Mouse (Mus musculus): ENCODE measurements around the gene Ankk1. TPM values are rescaled to one million over a fixed set of nuclear protein-coding genes. Genes with fewer than 3 reads are reported as not detected.
A peak's percentile ranks its signal among the peaks of the same experiment; 100 is the strongest.

Ankk1 gene
- total RNA-seq (2021): not detected
- long read RNA-seq, experiment 1: 0 reads
- long read RNA-seq, experiment 2: 0 reads

DNA sequence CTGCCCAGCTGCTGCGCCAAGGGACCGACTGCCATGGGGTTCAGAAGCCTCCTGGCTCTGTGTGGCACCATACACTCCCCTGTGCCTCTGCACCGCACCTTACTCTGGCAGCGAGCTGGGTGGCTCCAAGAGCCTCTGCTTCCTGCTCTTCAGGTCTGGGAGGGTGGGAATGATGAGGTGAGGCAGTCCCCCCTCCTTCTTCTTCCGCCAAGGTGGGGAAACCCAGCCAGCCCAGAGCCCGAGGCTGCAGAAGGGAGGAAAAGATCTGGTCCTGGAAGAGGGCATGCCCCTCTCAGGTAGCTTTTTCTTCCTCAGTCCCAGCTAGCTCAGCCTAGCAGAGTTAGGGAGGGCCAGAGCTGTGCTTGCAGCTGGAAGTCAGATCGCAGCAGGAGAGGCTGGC, at the start of gene Ankk1:
TSS of gene Ankk1 (minus strand) at position 101 of the 400 bp plus-strand sequence.
- DNase-seq (ENCODE audit: low spot score in 2 of 2): no peak

DNA sequence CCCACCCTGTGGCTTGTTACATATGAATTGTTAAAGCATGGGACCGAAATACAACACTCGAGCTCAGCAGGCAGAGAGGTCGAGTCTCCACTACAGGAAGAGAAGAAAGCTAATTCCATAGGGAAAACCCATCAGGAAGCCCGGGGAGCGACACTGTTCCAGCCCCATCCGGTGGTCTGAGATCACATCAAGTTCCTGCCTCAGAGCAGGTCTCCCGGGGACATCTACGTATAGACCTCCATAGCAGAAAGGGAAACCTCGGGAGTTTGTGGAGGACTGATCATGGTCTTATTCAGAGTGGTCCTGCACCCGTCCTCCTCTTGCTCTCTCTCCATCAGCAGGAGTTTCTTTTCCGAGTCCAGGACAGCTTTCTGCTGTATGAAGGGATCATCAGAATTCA, 45.3 kb upstream of the Ankk1 start:
- no peak for DNase-seq (ENCODE audit: low spot score in 2 of 2)

DNA sequence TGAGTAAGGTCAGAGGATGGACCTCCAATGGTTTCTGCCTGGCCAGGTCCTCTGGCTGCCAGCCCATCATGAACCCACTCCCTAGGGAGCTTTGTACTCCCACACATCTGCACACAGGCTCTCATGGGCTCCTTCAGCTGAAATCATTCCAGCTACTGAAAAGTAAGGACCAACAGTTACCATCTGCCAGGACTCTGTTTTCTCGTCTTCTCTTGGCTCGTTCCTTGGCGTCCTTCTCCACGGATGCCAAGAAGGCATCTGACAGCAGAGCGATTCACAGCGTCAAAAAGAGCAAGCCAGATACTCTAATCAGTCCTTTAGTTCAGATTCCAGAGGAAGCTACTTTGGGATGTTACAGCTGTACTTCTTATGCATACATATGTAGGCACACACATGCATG, 44.1 kb upstream of the Ankk1 start:
- no peak for DNase-seq (ENCODE audit: low spot score in 2 of 2)

DNA sequence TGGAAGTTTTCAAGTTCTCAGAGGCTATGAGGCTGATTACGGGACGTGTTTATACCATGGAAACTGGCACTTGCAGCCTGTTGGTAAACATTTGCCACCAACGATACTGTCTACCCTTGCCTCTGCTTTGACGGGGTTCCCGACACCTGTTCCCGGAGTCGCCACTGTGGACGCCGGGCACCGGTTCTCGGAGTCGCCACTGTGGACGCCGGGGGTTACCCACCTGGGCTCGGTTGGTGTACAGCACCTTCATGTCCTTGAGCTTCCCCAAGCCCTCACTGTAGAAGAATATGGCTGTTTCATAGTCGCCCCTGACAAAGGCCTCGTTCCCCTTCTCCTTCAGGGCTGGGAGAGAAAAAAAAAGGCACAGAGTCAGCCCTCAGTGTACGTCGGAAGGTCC, 43.2 kb upstream of the Ankk1 start:
- DNase-seq (ENCODE audit: low spot score in 2 of 2): no peak

DNA sequence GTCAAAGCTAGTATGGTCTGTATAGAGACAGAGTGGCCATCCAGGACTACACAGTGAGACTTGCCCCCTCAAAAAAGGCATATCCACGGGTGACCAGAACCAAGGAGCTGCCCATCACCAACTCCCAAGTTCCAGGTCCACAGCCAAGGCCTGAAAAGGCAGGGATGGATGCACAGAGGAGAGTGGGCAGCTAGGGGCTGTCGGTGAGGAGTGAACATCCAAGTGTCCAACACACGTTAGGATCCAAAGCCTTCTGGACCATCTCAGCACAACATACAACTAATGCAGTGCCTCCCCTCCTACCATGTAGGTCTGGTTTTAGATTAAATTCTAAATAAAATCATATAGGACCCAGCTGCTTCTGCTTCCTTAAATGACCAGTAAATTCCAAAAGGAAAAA, 29.3 kb upstream of the Ankk1 start:
- no peak for DNase-seq (ENCODE audit: low spot score in 2 of 2)

DNA sequence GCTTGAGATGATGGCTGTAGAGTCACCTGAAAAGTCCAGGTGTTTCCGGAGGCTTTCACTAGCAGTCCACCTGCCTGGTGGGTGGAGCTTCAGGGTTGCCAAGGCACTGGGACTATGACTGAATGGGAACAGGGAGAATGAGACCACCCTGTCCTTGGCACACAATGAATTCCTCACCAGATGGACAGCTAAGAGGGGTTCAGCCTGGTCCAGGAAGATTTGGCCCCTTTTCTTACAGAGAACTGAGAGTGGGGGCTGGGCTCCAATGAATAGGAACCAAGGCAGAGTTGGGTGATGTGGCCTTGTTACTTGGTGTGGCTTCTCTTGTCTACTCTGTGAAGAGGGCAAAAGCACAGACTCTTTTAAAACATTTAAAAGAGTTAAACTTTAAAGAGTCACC, 25.6 kb upstream of the Ankk1 start:
- DNase-seq (ENCODE audit: low spot score in 2 of 2): no peak

DNA sequence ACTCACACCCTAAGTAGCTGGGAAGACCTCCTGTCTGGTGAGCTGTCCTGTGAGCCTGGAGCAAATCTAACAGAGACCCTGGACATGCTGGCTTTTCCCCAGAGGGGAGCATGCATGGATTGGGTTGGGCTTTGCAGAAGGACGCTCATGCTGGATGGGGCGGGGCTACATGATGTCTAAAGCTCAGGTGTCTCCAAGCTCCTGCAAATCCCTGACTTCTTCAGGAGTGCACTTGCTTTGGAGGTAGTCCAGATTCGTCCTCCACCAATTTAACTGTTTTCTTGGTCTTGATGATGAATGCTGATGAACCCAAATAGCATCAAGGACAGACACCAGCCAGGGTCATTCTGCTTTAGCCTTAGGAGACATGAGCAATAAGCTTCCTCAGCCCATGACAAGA, 23.7 kb upstream of the Ankk1 start:
- DNase-seq (ENCODE audit: low spot score in 2 of 2): no peak

DNA sequence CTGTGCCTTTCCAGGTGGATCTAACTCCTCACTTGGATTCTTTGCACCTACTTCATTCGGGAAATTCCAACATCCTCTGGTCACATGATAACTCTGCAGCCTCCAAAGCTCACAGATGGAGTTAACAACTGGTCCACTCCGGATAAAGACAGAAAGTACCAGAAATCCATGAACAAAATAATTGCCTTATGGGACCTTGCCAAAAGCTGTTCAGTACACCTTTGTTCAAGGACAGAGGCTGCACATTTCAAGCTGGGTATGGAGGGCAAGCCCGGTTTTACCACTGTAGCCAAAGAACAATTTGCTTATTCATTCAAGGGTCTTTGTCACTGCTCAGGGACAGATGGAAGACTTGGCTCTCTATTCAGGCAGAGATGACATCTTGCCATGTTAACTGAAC, 15.8 kb upstream of the Ankk1 start:
- no peak for DNase-seq (ENCODE audit: low spot score in 2 of 2)

DNA sequence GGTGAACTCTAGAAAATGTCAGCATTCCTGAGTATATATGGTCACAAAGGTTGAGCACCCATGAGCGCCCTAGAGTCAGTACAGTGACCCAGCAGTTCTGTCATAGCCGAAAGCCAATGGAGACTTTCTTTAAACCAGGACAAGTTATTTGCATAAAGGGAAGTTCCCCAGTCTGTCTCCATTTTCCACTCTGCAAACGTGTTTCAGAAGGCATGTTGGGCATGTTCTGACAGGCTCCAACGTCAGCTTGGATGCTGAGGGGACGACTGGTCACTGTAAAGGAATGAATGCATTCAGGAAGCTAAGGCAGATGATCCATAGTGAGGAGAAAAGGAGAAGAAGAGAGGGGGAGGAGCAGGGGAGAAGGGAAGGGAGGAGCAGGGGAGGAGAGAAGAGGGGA, 657 bp upstream of the Ankk1 start:
- DNase-seq (ENCODE audit: low spot score in 2 of 2): no peak

DNA sequence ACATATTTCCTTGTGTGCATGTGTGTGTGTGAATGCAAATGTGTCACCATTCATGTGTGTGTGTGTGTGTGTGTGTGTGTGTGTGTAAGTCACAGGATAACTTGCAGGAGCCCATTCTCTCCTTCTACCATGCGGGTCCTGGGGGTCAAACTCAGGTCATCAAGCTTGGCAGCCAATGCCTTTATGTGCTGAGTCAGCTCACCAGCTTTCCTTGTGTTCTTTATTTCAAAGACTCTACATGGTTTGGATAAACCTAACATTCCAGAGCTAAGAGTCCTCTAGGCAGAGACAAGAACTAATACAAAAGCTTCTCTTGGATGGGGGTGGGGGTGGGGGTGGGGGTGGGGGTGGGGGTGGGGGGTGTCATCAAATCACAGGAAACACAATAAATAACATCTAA, 1.2 kb downstream of the Ankk1 start:
- no peak for DNase-seq (ENCODE audit: low spot score in 2 of 2)

DNA sequence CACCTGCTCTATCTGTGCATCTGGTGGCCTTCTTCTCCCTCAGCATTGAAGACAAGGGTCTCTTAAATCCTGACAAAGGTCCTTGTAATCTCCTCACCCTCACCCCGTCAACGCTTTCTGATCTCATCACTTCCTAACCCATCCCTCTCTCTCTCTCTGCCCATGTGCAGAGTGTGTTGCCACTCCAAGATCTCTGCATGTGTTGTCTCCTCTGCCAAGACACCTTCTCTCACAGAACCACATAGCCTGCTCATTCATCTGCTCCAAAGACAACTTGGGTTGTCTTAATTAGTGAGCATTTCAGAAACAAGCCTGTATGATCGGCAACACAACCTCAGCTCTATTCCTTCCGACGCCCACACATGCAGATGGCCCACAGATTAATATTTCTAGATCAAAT, 3.0 kb downstream of the Ankk1 start:
- no peak for DNase-seq (ENCODE audit: low spot score in 2 of 2)

DNA sequence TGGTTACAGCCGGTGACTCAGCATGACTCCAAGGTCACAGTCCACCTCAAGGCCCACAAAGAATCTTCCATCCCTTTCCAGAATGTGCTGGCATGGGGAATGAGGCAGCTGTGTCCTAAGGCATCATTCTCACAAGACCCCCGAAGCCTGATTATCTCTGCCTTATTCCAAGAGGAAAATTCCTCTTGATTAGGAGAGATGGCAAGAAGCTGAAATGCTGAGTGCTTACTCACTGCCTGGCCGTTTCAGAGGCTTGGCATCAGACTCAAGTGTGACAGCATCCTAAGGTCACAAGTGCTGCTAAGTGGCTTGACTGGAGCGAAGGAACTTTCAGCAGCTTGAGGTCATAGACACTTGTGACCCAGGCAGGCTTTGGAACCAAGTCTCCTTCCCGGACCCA, 16.2 kb downstream of the Ankk1 start:
- peak in 1 of 2 experiments; percentile 16 for DNase-seq (ENCODE audit: low spot score in 2 of 2)

DNA sequence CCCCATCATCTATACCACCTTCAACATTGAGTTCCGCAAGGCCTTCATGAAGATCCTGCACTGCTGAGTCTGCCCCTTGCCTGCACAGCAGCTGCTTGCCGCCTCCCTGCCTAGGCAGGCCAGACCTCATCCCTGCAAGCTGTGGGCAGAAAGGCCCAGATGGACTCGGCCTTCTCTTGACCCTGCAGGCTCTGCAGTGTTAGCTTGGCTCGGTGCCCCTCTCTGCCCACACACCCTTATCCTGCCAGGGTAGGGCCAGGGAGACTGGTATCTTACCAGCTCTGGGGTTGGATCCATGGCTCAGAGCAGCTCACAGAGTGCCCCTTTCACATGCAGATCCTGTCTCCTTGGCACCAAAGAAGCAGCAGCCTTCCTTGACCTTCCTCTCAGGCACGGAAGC, 19.8 kb downstream of the Ankk1 start:
- no peak for DNase-seq (ENCODE audit: low spot score in 2 of 2)

DNA sequence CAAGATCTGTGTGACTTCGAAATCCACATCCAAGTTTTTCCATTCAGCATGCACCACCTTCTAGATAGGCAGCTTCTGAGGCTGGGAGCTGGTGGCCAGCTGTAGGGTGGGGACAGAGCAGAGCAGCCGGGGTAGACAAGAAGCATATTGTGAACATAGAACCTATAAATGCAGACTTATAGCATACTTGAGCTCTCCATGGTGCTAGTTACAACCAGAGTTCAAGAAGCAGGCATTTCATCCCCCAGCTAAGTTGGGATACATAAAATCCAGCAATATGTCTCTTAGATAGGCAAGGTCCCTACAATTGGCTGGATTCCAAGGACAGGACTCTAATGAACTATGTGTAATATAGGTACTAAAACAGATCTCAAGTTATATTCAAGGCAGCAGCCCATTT, 23.1 kb downstream of the Ankk1 start:
- no peak for DNase-seq (ENCODE audit: low spot score in 2 of 2)

DNA sequence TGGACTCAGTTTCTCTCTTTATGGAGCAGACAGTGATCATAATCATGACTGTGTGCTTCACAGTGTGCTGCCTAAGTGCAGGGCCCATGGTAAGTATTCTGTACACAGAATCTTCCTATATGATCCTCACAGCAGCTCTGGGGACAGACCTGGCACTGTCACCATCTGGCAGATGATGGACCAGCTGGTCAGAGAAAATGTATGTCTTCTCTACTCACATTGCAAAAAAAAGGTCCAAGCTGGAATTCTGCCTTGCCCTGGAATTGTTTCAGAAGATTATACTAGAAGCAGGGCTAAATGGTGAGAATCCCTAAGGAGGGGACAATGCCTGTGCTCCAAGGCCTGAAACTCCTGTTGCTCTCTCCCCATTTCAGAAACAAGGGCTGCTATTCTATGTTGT, 30.8 kb downstream of the Ankk1 start:
- DNase-seq (ENCODE audit: low spot score in 2 of 2): no peak

DNA sequence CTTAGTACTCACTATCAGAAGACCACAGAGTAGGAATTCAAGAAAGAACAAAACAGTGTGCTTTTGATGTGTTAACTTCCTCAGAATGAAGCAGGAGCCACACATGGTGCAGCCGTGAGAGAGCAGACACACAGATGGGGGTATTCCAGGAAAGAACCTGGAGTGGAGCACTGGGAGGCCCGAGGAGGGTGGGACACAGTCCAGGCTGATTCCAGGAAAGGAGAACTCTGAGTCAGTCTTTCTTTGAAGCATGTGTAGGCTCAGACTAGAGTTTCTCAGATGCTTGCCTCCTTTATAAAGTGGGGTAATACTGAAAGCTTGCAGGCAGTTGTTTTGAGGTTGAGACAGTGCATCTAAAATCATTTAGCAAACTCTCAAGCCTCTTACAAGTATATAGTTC, 34.6 kb downstream of the Ankk1 start:
- DNase-seq (ENCODE audit: low spot score in 2 of 2): no peak

DNA sequence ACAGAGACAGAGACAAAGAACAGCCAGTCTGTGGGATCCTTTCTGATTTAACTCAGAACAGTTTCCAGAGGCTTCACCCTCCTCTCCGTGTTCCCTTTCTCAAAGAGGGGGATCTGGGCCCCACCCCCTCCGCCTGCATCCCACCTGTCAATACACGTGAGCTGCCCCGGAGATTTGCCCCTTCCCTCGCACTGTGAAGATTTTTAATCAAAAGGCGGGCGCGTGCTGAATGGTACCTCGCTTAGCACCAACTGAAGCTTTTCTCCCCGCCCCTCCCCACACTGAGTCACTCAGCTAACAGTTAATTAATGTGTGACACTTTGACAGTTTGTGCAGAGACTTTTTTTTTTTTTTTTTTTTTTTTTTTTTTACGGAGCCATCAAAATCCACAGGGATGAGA, 40.7 kb downstream of the Ankk1 start:
- DNase-seq (ENCODE audit: low spot score in 2 of 2): peak in 1 of 2 experiments; percentile 23

DNA sequence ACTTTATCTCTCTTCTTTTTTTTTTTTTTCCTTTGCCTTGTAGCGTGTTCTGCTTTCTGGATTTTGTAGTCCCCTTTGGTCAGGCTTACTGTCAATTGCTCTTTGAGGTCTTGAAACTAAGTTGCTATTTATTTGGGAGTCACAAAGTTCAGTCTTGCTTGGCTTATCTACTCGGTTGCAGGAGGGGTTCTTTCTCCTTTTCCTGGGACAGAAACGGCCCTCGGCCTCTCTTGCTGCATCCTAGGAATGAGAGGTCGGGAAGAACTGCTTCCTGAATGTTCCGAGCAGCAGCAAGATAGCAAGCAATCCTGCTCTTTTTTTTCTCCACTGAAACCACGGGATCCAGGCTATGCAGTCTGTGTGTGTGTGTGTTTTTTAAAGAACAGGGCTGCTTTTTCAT, 41.5 kb downstream of the Ankk1 start:
- DNase-seq (ENCODE audit: low spot score in 2 of 2): no peak

DNA sequence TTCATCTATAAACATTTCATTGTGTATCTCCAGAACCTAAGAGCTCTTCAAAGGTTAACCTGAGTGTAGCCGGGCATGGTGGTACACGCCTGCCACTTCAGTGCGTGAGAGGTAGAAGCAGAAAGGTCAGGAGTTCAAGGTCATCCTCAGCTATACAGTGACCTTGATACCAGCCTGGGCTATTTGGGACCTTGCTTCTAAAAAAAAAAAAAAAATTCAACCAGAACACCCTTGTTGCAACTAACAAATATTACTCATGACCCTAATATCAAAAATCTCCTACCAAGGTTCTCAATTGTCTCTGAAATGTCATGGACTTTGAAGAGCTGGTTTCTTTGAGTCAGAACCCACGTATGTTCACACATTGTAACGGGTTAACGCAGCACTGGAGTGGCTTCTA, 42.0 kb downstream of the Ankk1 start:
- DNase-seq (ENCODE audit: low spot score in 2 of 2): peak in 1 of 2 experiments; percentile 18

DNA sequence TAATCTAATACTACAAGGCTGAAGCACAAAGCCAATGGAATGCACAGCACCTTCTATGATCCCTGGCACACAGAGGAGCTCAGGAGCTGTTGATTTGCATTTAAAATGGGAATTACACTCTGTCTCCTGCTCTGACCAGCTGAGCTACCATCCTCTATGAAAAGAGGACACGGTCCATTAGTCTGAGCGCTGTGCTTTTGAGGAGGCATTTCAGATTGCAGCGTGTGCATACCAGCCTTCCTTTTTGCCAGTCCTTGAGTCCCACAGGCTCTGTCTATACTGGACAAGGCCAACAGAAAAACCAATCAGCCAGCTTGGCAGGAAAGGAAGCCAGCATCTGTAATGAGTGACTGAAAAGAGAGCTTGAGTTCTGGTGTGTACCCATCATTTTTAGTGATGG, 42.8 kb downstream of the Ankk1 start:
- DNase-seq (ENCODE audit: low spot score in 2 of 2): no peak

DNA sequence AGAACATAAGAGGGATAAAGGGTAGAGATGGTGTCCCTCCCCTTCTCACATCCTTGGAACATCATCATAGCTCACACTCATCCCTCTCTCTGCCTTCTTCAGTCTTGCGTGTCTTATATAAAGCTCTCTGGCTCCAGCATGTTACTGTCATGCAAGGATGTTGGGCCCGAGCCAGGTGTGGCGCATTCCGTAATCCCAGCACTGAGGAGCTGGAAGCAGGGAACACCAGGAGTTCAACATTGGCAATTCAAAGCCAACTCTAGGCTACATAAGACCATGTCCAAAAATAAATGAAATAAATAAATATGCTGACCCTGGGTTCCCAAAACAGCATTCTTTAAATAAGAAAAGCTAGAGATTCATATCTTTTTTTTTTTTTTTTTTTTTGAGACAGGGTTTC, 46.9 kb downstream of the Ankk1 start:
- DNase-seq (ENCODE audit: low spot score in 2 of 2): no peak

DNA sequence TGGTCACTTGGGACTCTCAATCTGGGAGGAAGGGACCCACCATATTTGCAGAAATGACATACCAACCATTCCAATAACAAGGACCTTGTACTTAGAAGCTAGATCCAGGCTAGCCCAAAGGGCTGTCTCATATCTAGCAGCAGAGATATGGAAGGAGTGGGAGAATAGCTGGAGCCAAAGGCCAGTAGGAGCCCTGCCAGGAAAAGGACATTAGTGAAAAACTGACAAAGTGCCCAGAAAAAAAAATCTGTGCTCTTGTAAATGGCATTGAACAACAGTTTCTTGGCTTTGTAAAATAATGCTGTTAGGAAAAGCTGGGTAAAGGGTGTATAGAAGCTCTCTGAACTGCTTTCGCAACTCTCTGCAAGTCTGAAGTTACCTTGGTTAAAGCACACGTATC, 52.9 kb downstream of the Ankk1 start:
- no peak for DNase-seq (ENCODE audit: low spot score in 2 of 2)

DNA sequence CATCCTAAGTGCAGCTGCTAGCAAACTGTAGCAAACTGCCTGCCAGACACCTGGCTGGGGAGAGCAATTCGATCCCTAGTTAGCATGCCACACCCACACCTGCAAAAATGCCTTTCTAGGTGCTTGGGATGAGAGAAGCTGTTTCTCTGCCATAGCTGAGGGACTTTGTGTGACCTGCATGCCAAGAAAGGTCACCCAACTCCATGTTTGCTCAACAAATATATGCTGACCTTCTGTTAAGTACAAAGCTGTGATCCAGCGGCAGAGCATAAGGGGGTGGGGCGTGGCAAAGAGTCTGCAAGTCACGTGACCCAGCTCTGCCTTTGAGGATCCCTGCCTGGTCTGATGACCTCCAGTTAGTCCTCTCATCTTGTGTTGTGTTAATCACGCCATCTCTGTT, 61.1 kb downstream of the Ankk1 start:
- DNase-seq (ENCODE audit: low spot score in 2 of 2): no peak

Data from adrenal gland, adult 18-20 months (tissue).